In the genomic region with DNA sequence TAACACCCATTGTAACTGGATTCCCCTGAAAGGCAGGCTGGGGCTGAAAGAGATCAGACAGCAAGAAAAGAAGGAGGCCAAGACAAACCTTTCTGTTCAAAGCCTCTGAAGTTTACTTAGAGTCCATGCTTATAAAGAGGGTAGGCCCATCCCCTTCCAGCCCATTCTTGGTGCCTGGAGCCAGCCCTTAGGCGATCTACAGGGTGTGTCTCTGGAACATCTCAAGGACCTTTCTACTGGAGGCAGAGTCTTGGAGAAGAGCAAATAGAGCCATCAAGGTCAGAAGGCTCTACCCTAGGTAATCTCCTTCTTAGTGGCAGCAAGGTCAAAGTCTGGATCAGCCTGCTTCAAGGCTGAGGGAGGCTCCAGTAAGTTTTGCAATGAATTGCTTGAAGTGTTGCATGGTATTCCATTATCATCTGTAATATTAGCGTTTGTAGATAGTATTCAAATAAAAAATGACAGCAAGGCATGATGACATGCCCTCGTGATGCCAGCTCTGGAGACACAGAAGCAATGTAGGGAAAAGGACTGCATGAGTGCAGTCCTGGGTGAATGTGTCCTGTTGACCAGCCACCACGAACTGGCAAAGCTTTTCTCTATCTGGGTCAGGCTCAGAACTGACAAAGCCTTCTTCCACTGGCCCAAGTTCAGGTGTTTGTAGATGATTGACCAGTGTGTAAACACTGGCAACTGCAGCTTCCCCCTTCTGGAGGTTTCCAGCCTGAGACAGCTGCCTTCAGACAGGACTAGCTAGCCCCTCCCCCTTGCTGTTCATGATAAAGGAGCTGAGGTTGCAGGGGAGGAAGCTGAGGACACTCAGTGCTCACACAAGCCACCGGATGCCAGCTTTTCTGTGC, we compare ENCODE assay signal across 17 mouse cellular contexts. TPM values are rescaled to one million over a fixed set of nuclear protein-coding genes. Genes with fewer than 3 reads are reported as not detected.
A peak's percentile ranks its signal among the peaks of the same experiment; 100 is the strongest.
DNase-seq lines count a peak whose midpoint lies in the region; ATAC-seq and TF ChIP-seq lines count a peak whose summit lies in the region.
"Not testable (repeated sequence)": the region's sequence is repeated elsewhere in the genome, so short reads cannot be mapped to it uniquely, and the experiment has no call there.
"Had no signal": no experiment of that assay in that cellular context is flagged by ENCODE, and none has a peak within 500 bp of the region (broad histone marks: within the 10 kb centered on the region; RNA-seq: fewer than 3 reads in every experiment).

No protein-coding gene starts in this region.

- H3K27me3 ChIP-seq in kidney, embryonic 14.5 days (ENCODE audit: control insufficient read depth, insufficient read depth, low read length); liver, adult 2 months (ENCODE audit: control insufficient read depth, insufficient read depth, low read length); lung, embryonic 15.5 days: not testable (repeated sequence)

- not testable (repeated sequence) for H3K4me2 ChIP-seq in kidney, embryonic 14.5 days (replicated peaks; ENCODE audit: low read depth, low read length); lung, embryonic 15.5 days

- not testable (repeated sequence) for H3K4me3 ChIP-seq in kidney, embryonic 14.5 days (ENCODE audit: low read length); liver, adult 2 months (ENCODE audit: insufficient read depth, low read depth, low read length); lung, embryonic 15.5 days

- ATAC-seq in kidney, embryonic 14.5 days (ENCODE audit: low FRiP score, low TSS enrichment), result peak; percentile 68; the same call in 1 of the 2 replicates
- peak; percentile 67; the same call in 1 of the 2 replicates for ATAC-seq in lung, embryonic 15.5 days (ENCODE audit: borderline replicate concordance, extremely low read depth, low FRiP score, low TSS enrichment)
- ATAC-seq in megakaryocyte-erythroid progenitor cell, adult 5-6 weeks (replicated peaks; ENCODE audit: low FRiP score, low TSS enrichment, poor library complexity, severe bottlenecking), result 0 out of 2 replicates have a peak, but pooled peaks have one; percentile 45

- not testable (repeated sequence) for H3K9me3 ChIP-seq in kidney, embryonic 14.5 days (ENCODE audit: control insufficient read depth, low read length); lung, embryonic 15.5 days

- TF ChIP-seq POLR2A in liver, adult 2 months (IDR thresholded peaks at IDR 0.05; ENCODE audit: extremely low read depth, insufficient read depth, low read length), result 0 out of 2 replicates have a peak, but pooled peaks have one; percentile 33

- not testable (repeated sequence) for H3K4me1 ChIP-seq in kidney, embryonic 14.5 days (ENCODE audit: control insufficient read depth, insufficient read depth, low read length); lung, embryonic 15.5 days
- H3K4me1 ChIP-seq in liver, adult 2 months (ENCODE audit: control insufficient read depth, insufficient read depth, low read length), result peaks cover 45% of the 10 kb centered on the region

- not testable (repeated sequence) for TF ChIP-seq CTCF in liver, adult 2 months (IDR thresholded peaks at IDR 0.05; ENCODE audit: low read depth, low read length)

- not testable (repeated sequence) for H3K36me3 ChIP-seq in kidney, embryonic 14.5 days (ENCODE audit: control insufficient read depth, insufficient read depth, low read length); liver, adult 2 months (ENCODE audit: control insufficient read depth, insufficient read depth, low read length); lung, embryonic 15.5 days

- DNase-seq in CD4-positive helper T cell, adult 2 months (ENCODE audit: low read depth, low spot score), result peak; percentile 36
- DNase-seq in adrenal gland, adult 2 months, result peak; percentile 8
- peak; percentile 38 for DNase-seq in induced T-regulatory cell, adult 2 months (ENCODE audit: low read depth)
- DNase-seq in liver, adult 2 months (ENCODE audit: extremely low read depth, low read depth, low spot score), result peak; percentile 99
- DNase-seq in thymus, postnatal 14 days, result peak; percentile 42

- not testable (repeated sequence) for H3K27ac ChIP-seq in kidney, embryonic 14.5 days (ENCODE audit: low read depth, low read length); lung, embryonic 15.5 days
- peak overlapping the region; percentile 77 for H3K27ac ChIP-seq in liver, adult 2 months (replicated peaks; ENCODE audit: insufficient read depth, low read depth, low read length)

- 63% methylated on average over 5 of the region's 5 CpGs for WGBS in kidney, embryonic 14.5 days
- 21% methylated on average over 5 of the region's 5 CpGs for WGBS in liver, adult 2 months
- WGBS in lung, embryonic 15.5 days, result 32% methylated on average over 5 of the region's 5 CpGs

- H3K9ac ChIP-seq in kidney, embryonic 14.5 days (ENCODE audit: low read depth, low read length); liver, adult 2 months (ENCODE audit: low read depth, low read length); lung, embryonic 15.5 days: not testable (repeated sequence)

- not testable (repeated sequence) for H3K79me2 ChIP-seq in liver, adult 2 months (ENCODE audit: control insufficient read depth, insufficient read depth, low read length)

RNA-seq across cellular contexts. Expression of a gene that starts 4.8 kb away (rescaled TPM):
- total RNA-seq in adrenal gland, adult 2 months (2021), result 1 to 10 TPM in 1 of 2 experiments, not detected in 1; 2.0 TPM
- polyA plus RNA-seq in adrenal gland, adult 2 months (2012; rRNA removed), result 0.17 TPM in 1 of 2 replicates, not detected in the other
- not detected in 2 replicates for polyA plus RNA-seq in kidney, embryonic 14.5 days (2014; fragmentation: Nextera tagmentation; extraction: Ambion mirVana)
- 1,124 and 1,219 TPM in 2 replicates for total RNA-seq in liver, adult 2 months (2014; rRNA removed)
- 1,436 and 1,472 TPM in 2 replicates for polyA plus RNA-seq in liver, adult 2 months (2012; rRNA removed)
- not detected in 2 replicates for polyA plus RNA-seq in lung, embryonic 15.5 days (2015; fragmentation: Nextera tagmentation; extraction: Ambion mirVana)
- total RNA-seq in megakaryocyte-erythroid progenitor cell, adult 5-6 weeks (2014; fragmentation: Nextera tagmentation), result not detected in 2 replicates
- not detected in 2 replicates for total RNA-seq in megakaryocyte-erythroid progenitor cell, adult 5-6 weeks (2017)
- total RNA-seq: adrenal gland, adult 18-20 months; heart, adult 18-20 months; heart, postnatal 10 days had no signal
- polyA plus RNA-seq: brain, embryonic 14.5 days; cerebellum, adult 2 months; forebrain, embryonic 14.5 days; hindbrain, embryonic 15.5 days; midbrain, embryonic 13.5 days had no signal

RNA-seq across cellular contexts. Expression of a gene that starts 4.9 kb away (rescaled TPM):
- 1 to 10 TPM in 1 of 2 experiments, under 1 TPM in 1; 0.41 to 1.9 TPM for total RNA-seq in adrenal gland, adult 2 months (2021)
- 0.74 and 0.85 TPM in 2 replicates for polyA plus RNA-seq in adrenal gland, adult 2 months (2012; rRNA removed)
- not detected in 2 replicates for polyA plus RNA-seq in kidney, embryonic 14.5 days (2014; fragmentation: Nextera tagmentation; extraction: Ambion mirVana)
- total RNA-seq in liver, adult 2 months (2014; rRNA removed), result 25.6 and 26.9 TPM in 2 replicates
- 20.4 and 36.7 TPM in 2 replicates for polyA plus RNA-seq in liver, adult 2 months (2012; rRNA removed)
- not detected in 2 replicates for polyA plus RNA-seq in lung, embryonic 15.5 days (2015; fragmentation: Nextera tagmentation; extraction: Ambion mirVana)
- not detected in 2 replicates for total RNA-seq in megakaryocyte-erythroid progenitor cell, adult 5-6 weeks (2014; fragmentation: Nextera tagmentation)
- not detected in 2 replicates for total RNA-seq in megakaryocyte-erythroid progenitor cell, adult 5-6 weeks (2017)
- total RNA-seq: heart, adult 18-20 months; heart, postnatal 10 days had no signal
- polyA plus RNA-seq: brain, embryonic 14.5 days; forebrain, embryonic 14.5 days; hindbrain, embryonic 15.5 days; midbrain, embryonic 13.5 days had no signal

RNA-seq across cellular contexts. Expression of a gene that starts 27.1 kb away (rescaled TPM):
- total RNA-seq in adrenal gland, adult 2 months (2021), result under 1 TPM in 1 of 2 experiments, not detected in 1; 0.23 TPM
- not detected in 2 replicates for polyA plus RNA-seq in adrenal gland, adult 2 months (2012; rRNA removed)
- not detected in 2 replicates for polyA plus RNA-seq in kidney, embryonic 14.5 days (2014; fragmentation: Nextera tagmentation; extraction: Ambion mirVana)
- 282 and 329 TPM in 2 replicates for total RNA-seq in liver, adult 2 months (2014; rRNA removed)
- polyA plus RNA-seq in liver, adult 2 months (2012; rRNA removed), result 281 and 297 TPM in 2 replicates
- polyA plus RNA-seq in lung, embryonic 15.5 days (2015; fragmentation: Nextera tagmentation; extraction: Ambion mirVana), result not detected in 2 replicates
- total RNA-seq in megakaryocyte-erythroid progenitor cell, adult 5-6 weeks (2014; fragmentation: Nextera tagmentation), result not detected in 2 replicates
- not detected in 2 replicates for total RNA-seq in megakaryocyte-erythroid progenitor cell, adult 5-6 weeks (2017)
- total RNA-seq: heart, adult 18-20 months; heart, postnatal 10 days had no signal
- polyA plus RNA-seq: brain, embryonic 14.5 days; cerebellum, adult 2 months; forebrain, embryonic 14.5 days; hindbrain, embryonic 15.5 days; limb, embryonic 14.5 days; midbrain, embryonic 13.5 days had no signal

RNA-seq across cellular contexts. Expression of a gene that starts 43.7 kb away (rescaled TPM):
- total RNA-seq in adrenal gland, adult 2 months (2021), result not detected
- polyA plus RNA-seq in adrenal gland, adult 2 months (2012; rRNA removed), result not detected in 2 replicates
- polyA plus RNA-seq in kidney, embryonic 14.5 days (2014; fragmentation: Nextera tagmentation; extraction: Ambion mirVana), result not detected in 2 replicates
- total RNA-seq in liver, adult 2 months (2014; rRNA removed), result not detected in 2 replicates
- 0.05 TPM in 1 of 2 replicates, not detected in the other for polyA plus RNA-seq in liver, adult 2 months (2012; rRNA removed)
- polyA plus RNA-seq in lung, embryonic 15.5 days (2015; fragmentation: Nextera tagmentation; extraction: Ambion mirVana), result not detected in 2 replicates
- total RNA-seq in megakaryocyte-erythroid progenitor cell, adult 5-6 weeks (2014; fragmentation: Nextera tagmentation), result not detected in 2 replicates
- not detected in 2 replicates for total RNA-seq in megakaryocyte-erythroid progenitor cell, adult 5-6 weeks (2017)
- total RNA-seq: adrenal gland, adult 18-20 months; heart, adult 18-20 months; heart, postnatal 10 days had no signal
- polyA plus RNA-seq: brain, embryonic 14.5 days; cerebellum, adult 2 months; forebrain, embryonic 14.5 days; hindbrain, embryonic 15.5 days; limb, embryonic 14.5 days; midbrain, embryonic 13.5 days had no signal

Comparison
In these comparisons a context has a peak if more than half of its experiments do, and no peak if none do; other contexts are left out.
1. DNase-seq: peak in every context shown above with its lines; median percentile 99 in liver, adult 2 months; 42 in thymus, postnatal 14 days; 38 in induced T-regulatory cell, adult 2 months; 36 in CD4-positive helper T cell, adult 2 months; 8 in adrenal gland, adult 2 months.
2. RNA of a gene that starts 4.8 kb away (polyA plus RNA-seq): 1,436 to 1,472 TPM in liver, adult 2 months; 0.17 TPM in adrenal gland, adult 2 months, not detected in kidney, embryonic 14.5 days and not detected in lung, embryonic 15.5 days; every median in the first group is over 1,000 times any median in the second.
3. RNA of a gene that starts 4.9 kb away (polyA plus RNA-seq): 20.4 to 36.7 TPM in liver, adult 2 months; 0.74 to 0.85 TPM in adrenal gland, adult 2 months, not detected in kidney, embryonic 14.5 days and not detected in lung, embryonic 15.5 days; every median in the first group is over 10 times any median in the second.
4. RNA of a gene that starts 27.1 kb away (polyA plus RNA-seq): 281 to 297 TPM in liver, adult 2 months; not detected in adrenal gland, adult 2 months, not detected in kidney, embryonic 14.5 days and not detected in lung, embryonic 15.5 days; every median in the first group is over 100 times any median in the second.
5. Peak in every context shown above with its lines, with median percentiles within 50 percentile points of each other: ATAC-seq.